Mouse (Mus musculus) Muller cell, postnatal 12 days (primary cell): Measurements from ENCODE around the gene Trim65.
"Not testable (repeated sequence)": the region's sequence is repeated elsewhere in the genome, so short reads cannot be mapped to it uniquely, and the experiment has no call there.

Experiments
- DNase-seq: peaks from one replicate; pipeline ENCODE4 v3.0.0-alpha.2; 2015; ENCODE audit errors: inconsistent ontology term

Gene Trim65

GRCm38 (mm10) chr11:116138468-116139138, 7.7 kb upstream of the Trim65 start, which contains the start of gene Mrpl38:
Mrpl38 (minus strand) TSS chr11:116138868.
- peak; percentile 90 for DNase-seq

- no peak for DNase-seq
These were observed 7.2 kb upstream of the Trim65 start for GRCm38 (mm10) chr11:116138096-116138467.

GRCm38 (mm10) chr11:116134171-116134570, 3.2 kb upstream of the Trim65 start:
- DNase-seq, result no peak

GRCm38 (mm10) chr11:116133497-116133896, 2.6 kb upstream of the Trim65 start:
- DNase-seq, result no peak

GRCm38 (mm10) chr11:116132366-116133333, 1.7 kb upstream of the Trim65 start:
- DNase-seq, result no peak

- no peak for DNase-seq
These were observed 632 bp upstream of the Trim65 start for GRCm38 (mm10) chr11:116131349-116132170.

- no peak for DNase-seq
These were observed 888 bp downstream of the Trim65 start for GRCm38 (mm10) chr11:116129993-116130487.

- DNase-seq, result no peak
These were observed 1.7 kb downstream of the Trim65 start for GRCm38 (mm10) chr11:116129091-116129790.

GRCm38 (mm10) chr11:116127986-116128385, 2.9 kb downstream of the Trim65 start:
- no peak for DNase-seq

GRCm38 (mm10) chr11:116127156-116127980, 3.6 kb downstream of the Trim65 start, which contains the start of gene Trim47:
Trim47 (minus strand) TSS chr11:116127210.
- no peak for DNase-seq

- no peak for DNase-seq
These were observed 4.7 kb downstream of the Trim65 start for GRCm38 (mm10) chr11:116126261-116126660.

- not testable (repeated sequence) for DNase-seq
These were observed 9.1 kb downstream of the Trim65 start for GRCm38 (mm10) chr11:116121731-116122245.

GRCm38 (mm10) chr11:116117819-116118218, 13.1 kb downstream of the Trim65 start:
- no peak for DNase-seq

GRCm38 (mm10) chr11:116117241-116117640, 13.7 kb downstream of the Trim65 start:
- no peak for DNase-seq

GRCm38 (mm10) chr11:116111611-116112203, 19.2 kb downstream of the Trim65 start:
- DNase-seq, result no peak

- DNase-seq, result no peak
These were observed 19.9 kb downstream of the Trim65 start for GRCm38 (mm10) chr11:116111067-116111466.

GRCm38 (mm10) chr11:116110540-116110939, 20.4 kb downstream of the Trim65 start:
- no peak for DNase-seq

- DNase-seq, result peak; percentile 68
These were observed 20.8 kb downstream of the Trim65 start for GRCm38 (mm10) chr11:116110131-116110530.

- DNase-seq, result peak; percentile 30
These were observed 21.4 kb downstream of the Trim65 start for GRCm38 (mm10) chr11:116109441-116110081.
